Mouse (Mus musculus): ENCODE results near the gene Gm27021. TPM values are rescaled to one million over a fixed set of nuclear protein-coding genes. Genes with fewer than 3 reads are reported as not detected.

The Gm27021 gene
- polyA plus RNA-seq, 1 experiment: not detected

DNA sequence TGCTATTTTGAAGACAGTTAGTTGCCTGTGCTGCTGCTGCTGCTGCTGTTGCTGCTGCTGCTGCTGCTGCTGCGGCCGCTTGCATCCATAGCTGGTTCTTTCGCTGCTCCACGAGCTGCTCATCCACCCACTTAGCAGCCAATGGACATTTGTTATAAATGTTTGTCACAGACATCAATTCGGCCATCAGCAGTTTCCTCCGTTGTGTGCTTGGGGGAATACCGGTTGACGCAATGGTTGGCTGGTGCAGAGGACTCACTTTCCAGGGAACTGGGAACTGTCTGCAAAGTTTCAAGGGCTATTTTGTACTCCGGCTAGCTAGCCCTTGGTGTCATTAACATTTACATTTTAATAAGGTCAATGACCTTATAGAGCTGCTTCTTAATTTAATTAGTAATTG lies 36.3 kb upstream of the Gm27021 start:
- no peaks in the 10 kb centered on the region for H3K27me3 ChIP-seq (ENCODE audit: control insufficient read depth, insufficient read depth, low read length, poor library complexity, severe bottlenecking)
- no peak overlapping the region for H3K27ac ChIP-seq (ENCODE audit: insufficient read depth, low read length)
- H3K4me3 ChIP-seq (ENCODE audit: low read depth, low read length): no peak overlapping the region
- H3K36me3 ChIP-seq (ENCODE audit: control insufficient read depth, insufficient read depth, low read length, poor library complexity, severe bottlenecking): no peaks in the 10 kb centered on the region
- no peaks in the 10 kb centered on the region for H3K9me3 ChIP-seq (replicated peaks; ENCODE audit: control insufficient read depth, insufficient read depth, low read length, poor library complexity, severe bottlenecking)
- TF ChIP-seq EP300 (IDR thresholded peaks at IDR 0.05; ENCODE audit: insufficient read depth, low read depth, low read length) (no peak), CTCF (IDR thresholded peaks at IDR 0.05; ENCODE audit: low read depth, low read length) (no peak), POLR2A (IDR thresholded peaks at IDR 0.05; ENCODE audit: insufficient read depth, low read length) (no peak)
- H3K4me1 ChIP-seq (ENCODE audit: control insufficient read depth, insufficient read depth, low read length): no peaks in the 10 kb centered on the region
- H3K9ac ChIP-seq (ENCODE audit: low read depth, poor library complexity, severe bottlenecking): no peak overlapping the region

DNA sequence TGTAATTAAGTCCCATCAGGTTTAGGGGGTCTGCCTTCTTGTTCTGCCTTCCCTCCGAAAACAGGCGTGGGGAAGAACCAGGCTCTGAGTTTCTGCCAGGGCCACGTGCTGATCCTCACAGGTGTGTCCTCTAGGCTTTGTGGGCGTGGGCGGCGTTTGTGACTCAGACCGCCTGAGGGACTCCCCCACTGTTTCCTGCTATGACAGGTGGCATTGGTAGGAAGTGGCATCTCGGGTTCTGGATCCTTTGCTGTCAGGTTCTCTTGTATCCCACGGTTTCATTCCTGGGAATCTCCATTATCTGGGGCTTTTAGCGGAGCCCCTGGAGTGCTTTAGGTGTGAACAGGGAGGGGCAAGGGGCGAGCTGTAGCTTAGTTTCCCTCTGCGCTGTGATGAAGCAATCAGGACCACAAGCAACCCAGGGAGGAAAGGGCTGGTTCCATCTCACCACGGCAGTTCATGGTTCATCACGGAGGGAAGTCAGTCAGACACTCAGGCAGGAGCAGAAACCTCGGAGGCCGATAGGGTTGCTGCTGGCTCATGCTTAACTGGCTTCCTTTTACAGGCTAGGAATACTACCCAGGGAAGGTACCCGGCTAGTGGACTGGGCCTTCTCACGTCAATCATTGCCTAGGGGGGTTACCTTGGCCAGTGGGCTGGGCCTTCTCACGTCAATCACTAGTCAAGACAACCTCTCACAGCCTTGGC lies 34.0 kb upstream of the Gm27021 start:
- H3K4me3 ChIP-seq (ENCODE audit: low read depth, low read length): no peak overlapping the region
- TF ChIP-seq CTCF (IDR thresholded peaks at IDR 0.05; ENCODE audit: low read depth, low read length): no peak
- no peak for TF ChIP-seq POLR2A (IDR thresholded peaks at IDR 0.05; ENCODE audit: insufficient read depth, low read length)
- no peak for TF ChIP-seq EP300 (IDR thresholded peaks at IDR 0.05; ENCODE audit: insufficient read depth, low read depth, low read length)
- H3K27me3 ChIP-seq (ENCODE audit: control insufficient read depth, insufficient read depth, low read length, poor library complexity, severe bottlenecking): no peaks in the 10 kb centered on the region
- H3K9me3 ChIP-seq (replicated peaks; ENCODE audit: control insufficient read depth, insufficient read depth, low read length, poor library complexity, severe bottlenecking): no peaks in the 10 kb centered on the region
- H3K27ac ChIP-seq (ENCODE audit: insufficient read depth, low read length): no peak overlapping the region
- H3K9ac ChIP-seq (ENCODE audit: low read depth, poor library complexity, severe bottlenecking): no peak overlapping the region
- no peaks in the 10 kb centered on the region for H3K4me1 ChIP-seq (ENCODE audit: control insufficient read depth, insufficient read depth, low read length)
- no peaks in the 10 kb centered on the region for H3K36me3 ChIP-seq (ENCODE audit: control insufficient read depth, insufficient read depth, low read length, poor library complexity, severe bottlenecking)

DNA sequence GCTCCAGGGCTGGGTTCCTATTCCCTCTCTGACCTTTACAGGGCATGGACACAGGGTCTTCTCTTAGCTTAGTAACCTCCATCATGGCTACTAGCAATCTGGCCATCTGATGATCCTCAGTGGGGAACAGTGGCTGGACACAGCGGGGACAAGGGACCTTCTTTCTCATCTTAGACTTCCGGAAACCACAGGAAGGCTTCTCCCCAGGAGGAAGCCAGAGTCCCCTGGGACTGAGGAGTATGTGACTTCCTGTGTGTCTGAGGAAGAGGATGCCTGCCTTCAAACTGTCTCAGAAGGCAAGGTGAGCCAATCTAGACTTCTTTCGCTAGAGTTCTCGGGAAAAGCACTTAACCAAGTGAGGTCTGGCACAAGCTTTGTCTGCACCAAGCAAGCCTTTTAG lies 32.2 kb upstream of the Gm27021 start:
- H3K27me3 ChIP-seq (ENCODE audit: control insufficient read depth, insufficient read depth, low read length, poor library complexity, severe bottlenecking): no peaks in the 10 kb centered on the region
- H3K9ac ChIP-seq (ENCODE audit: low read depth, poor library complexity, severe bottlenecking): no peak overlapping the region
- H3K4me3 ChIP-seq (ENCODE audit: low read depth, low read length): no peak overlapping the region
- H3K36me3 ChIP-seq (ENCODE audit: control insufficient read depth, insufficient read depth, low read length, poor library complexity, severe bottlenecking): no peaks in the 10 kb centered on the region
- H3K9me3 ChIP-seq (replicated peaks; ENCODE audit: control insufficient read depth, insufficient read depth, low read length, poor library complexity, severe bottlenecking): no peaks in the 10 kb centered on the region
- TF ChIP-seq POLR2A (IDR thresholded peaks at IDR 0.05; ENCODE audit: insufficient read depth, low read length) (no peak), EP300 (IDR thresholded peaks at IDR 0.05; ENCODE audit: insufficient read depth, low read depth, low read length) (no peak), CTCF (IDR thresholded peaks at IDR 0.05; ENCODE audit: low read depth, low read length) (no peak)
- no peak overlapping the region for H3K27ac ChIP-seq (ENCODE audit: insufficient read depth, low read length)
- H3K4me1 ChIP-seq (ENCODE audit: control insufficient read depth, insufficient read depth, low read length): no peaks in the 10 kb centered on the region

DNA sequence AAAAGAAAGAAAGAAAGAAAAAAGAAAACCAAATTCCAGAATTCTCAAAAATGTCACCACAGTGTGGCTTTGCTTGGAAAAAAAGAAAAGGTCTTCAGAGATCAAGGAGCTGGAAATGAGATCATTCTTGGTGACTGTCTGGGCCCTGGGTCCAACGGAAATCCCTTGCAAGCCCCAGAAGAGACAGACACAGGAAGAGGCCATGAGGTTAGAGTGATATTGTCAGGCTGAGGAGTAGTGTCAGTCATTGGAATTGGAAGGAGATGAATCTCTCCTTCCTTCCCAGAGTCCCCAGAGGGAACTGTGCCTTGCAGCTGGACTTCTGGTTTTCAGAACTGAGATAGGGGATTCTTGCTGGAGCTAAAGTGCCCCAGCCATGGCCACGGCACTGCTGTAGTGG lies 31.7 kb upstream of the Gm27021 start:
- Histone ChIP-seq H3K27ac (ENCODE audit: insufficient read depth, low read length) (no peak overlapping the region), H3K9ac (ENCODE audit: low read depth, poor library complexity, severe bottlenecking) (no peak overlapping the region), H3K36me3 (ENCODE audit: control insufficient read depth, insufficient read depth, low read length, poor library complexity, severe bottlenecking) (no peaks in the 10 kb centered on the region), H3K9me3 (replicated peaks; ENCODE audit: control insufficient read depth, insufficient read depth, low read length, poor library complexity, severe bottlenecking) (no peaks in the 10 kb centered on the region), H3K27me3 (ENCODE audit: control insufficient read depth, insufficient read depth, low read length, poor library complexity, severe bottlenecking) (no peaks in the 10 kb centered on the region), H3K4me1 (ENCODE audit: control insufficient read depth, insufficient read depth, low read length) (no peaks in the 10 kb centered on the region), H3K4me3 (ENCODE audit: low read depth, low read length) (no peak overlapping the region)
- no peak for TF ChIP-seq POLR2A (IDR thresholded peaks at IDR 0.05; ENCODE audit: insufficient read depth, low read length)
- TF ChIP-seq CTCF (IDR thresholded peaks at IDR 0.05; ENCODE audit: low read depth, low read length): no peak
- TF ChIP-seq EP300 (IDR thresholded peaks at IDR 0.05; ENCODE audit: insufficient read depth, low read depth, low read length): no peak

DNA sequence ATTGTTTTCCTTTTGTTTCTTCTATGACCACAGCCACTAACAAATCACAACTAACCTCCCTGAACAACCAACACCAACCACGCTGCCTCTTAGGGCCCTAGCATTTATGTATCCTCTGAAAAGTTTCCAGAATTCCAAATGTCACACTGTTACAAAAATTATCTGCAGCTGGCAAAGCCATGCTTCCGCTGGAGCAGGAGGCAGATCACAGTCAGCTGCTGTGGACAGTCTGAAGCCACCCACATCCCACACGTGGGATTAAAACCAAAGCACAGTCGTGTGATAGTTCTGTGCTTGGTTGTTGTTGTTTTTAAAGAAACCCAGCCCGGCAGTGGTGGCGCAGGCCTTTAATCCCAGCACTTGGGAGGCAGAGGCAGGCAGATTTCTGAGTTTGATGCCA lies 31.2 kb upstream of the Gm27021 start:
- no peaks in the 10 kb centered on the region for H3K9me3 ChIP-seq (replicated peaks; ENCODE audit: control insufficient read depth, insufficient read depth, low read length, poor library complexity, severe bottlenecking)
- no peaks in the 10 kb centered on the region for H3K27me3 ChIP-seq (ENCODE audit: control insufficient read depth, insufficient read depth, low read length, poor library complexity, severe bottlenecking)
- no peaks in the 10 kb centered on the region for H3K4me1 ChIP-seq (ENCODE audit: control insufficient read depth, insufficient read depth, low read length)
- H3K27ac ChIP-seq (ENCODE audit: insufficient read depth, low read length): no peak overlapping the region
- H3K36me3 ChIP-seq (ENCODE audit: control insufficient read depth, insufficient read depth, low read length, poor library complexity, severe bottlenecking): no peaks in the 10 kb centered on the region
- H3K9ac ChIP-seq (ENCODE audit: low read depth, poor library complexity, severe bottlenecking): no peak overlapping the region
- no peak overlapping the region for H3K4me3 ChIP-seq (ENCODE audit: low read depth, low read length)
- TF ChIP-seq POLR2A (IDR thresholded peaks at IDR 0.05; ENCODE audit: insufficient read depth, low read length) (no peak), EP300 (IDR thresholded peaks at IDR 0.05; ENCODE audit: insufficient read depth, low read depth, low read length) (no peak), CTCF (IDR thresholded peaks at IDR 0.05; ENCODE audit: low read depth, low read length) (no peak)

DNA sequence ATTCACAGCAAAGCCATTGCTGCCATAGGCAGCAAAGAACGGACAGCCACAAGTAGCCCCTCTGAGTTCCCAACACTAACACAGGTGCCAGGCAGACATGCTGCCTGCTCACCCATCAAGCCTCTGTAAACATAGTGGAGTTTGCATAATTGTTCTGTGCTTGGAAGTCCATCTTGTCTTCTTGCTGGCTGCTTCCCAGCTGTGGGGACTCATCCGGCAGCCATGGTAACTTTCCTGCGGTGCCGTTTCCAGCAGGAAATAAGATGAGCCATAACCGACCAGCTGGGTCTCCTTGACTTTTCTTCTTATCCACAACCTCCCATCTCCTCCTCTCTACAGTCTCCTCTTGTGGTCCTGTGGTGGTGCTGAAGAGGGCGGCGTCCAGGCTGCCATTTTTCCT lies 30.5 kb upstream of the Gm27021 start:
- Histone ChIP-seq H3K4me1 (ENCODE audit: control insufficient read depth, insufficient read depth, low read length) (no peaks in the 10 kb centered on the region), H3K9ac (ENCODE audit: low read depth, poor library complexity, severe bottlenecking) (no peak overlapping the region), H3K9me3 (replicated peaks; ENCODE audit: control insufficient read depth, insufficient read depth, low read length, poor library complexity, severe bottlenecking) (no peaks in the 10 kb centered on the region), H3K36me3 (ENCODE audit: control insufficient read depth, insufficient read depth, low read length, poor library complexity, severe bottlenecking) (no peaks in the 10 kb centered on the region), H3K4me3 (ENCODE audit: low read depth, low read length) (no peak overlapping the region), H3K27ac (ENCODE audit: insufficient read depth, low read length) (no peak overlapping the region), H3K27me3 (ENCODE audit: control insufficient read depth, insufficient read depth, low read length, poor library complexity, severe bottlenecking) (no peaks in the 10 kb centered on the region)
- TF ChIP-seq CTCF (IDR thresholded peaks at IDR 0.05; ENCODE audit: low read depth, low read length) (no peak), POLR2A (IDR thresholded peaks at IDR 0.05; ENCODE audit: insufficient read depth, low read length) (no peak), EP300 (IDR thresholded peaks at IDR 0.05; ENCODE audit: insufficient read depth, low read depth, low read length) (no peak)
